Mouse (Mus musculus) CD4-positive, CD25-positive, alpha-beta regulatory T cell (primary cell): Measurements from ENCODE around the gene Tmed2. TPM values are rescaled to one million over a fixed set of nuclear protein-coding genes. Genes with fewer than 3 reads are reported as not detected.

ENCODE experiments used
- polyA plus RNA-seq: library from polyadenylated mRNA; unstranded; fragments of 100-300 nt; shearing (Covaris generic); gene quantifications from one replicate; pipeline ENCODE4 v1.2.1, GENCODE M21; 2017

Tmed2 gene
- 515 TPM for polyA plus RNA-seq

GRCm38 (mm10) chr5:124540383-124540786 is at the start of gene Tmed2:
Tmed2 (plus strand) TSS chr5:124540695.

GRCm38 (mm10) chr5:124530655-124531582 is 9.6 kb upstream of the Tmed2 start, which contains the start of gene Rilpl1:
Rilpl1 (minus strand) TSS chr5:124531391.

GRCm38 (mm10) chr5:124552558-124553307 is 12.2 kb downstream of the Tmed2 start, which contains the start of gene Ddx55:
Ddx55 (plus strand) TSS chr5:124552864.

GRCm38 (mm10) chr5:124578633-124579317 is 38.3 kb downstream of the Tmed2 start, which contains the start of the genes Eif2b1 and Gtf2h3:
Eif2b1 (minus strand) TSS chr5:124579131.
Gtf2h3 (plus strand) TSS chr5:124579140.

Other genes with a start within 250 kb of the Tmed2 start
- gene Mphosph9, start 212.7 kb upstream of the Tmed2 start, polyA plus RNA-seq, result 19.7 TPM
- 11.9 TPM for gene 2810006K23Rik, start 212.6 kb upstream of the Tmed2 start, polyA plus RNA-seq
- 133 TPM for gene Cdk2ap1, start 177.6 kb upstream of the Tmed2 start, polyA plus RNA-seq
- 120 TPM for gene Sbno1, start 114.7 kb upstream of the Tmed2 start, polyA plus RNA-seq
- 79.9 TPM for gene Kmt5a, start 100.8 kb upstream of the Tmed2 start, polyA plus RNA-seq
- 57.5 TPM for gene Rilpl2, start 62.3 kb upstream of the Tmed2 start, polyA plus RNA-seq
- 7.7 TPM for gene Snrnp35, start 57.6 kb upstream of the Tmed2 start, polyA plus RNA-seq
- 3.2 TPM for gene Rilpl1, start 9.3 kb upstream of the Tmed2 start, polyA plus RNA-seq
- 20.1 TPM for gene Ddx55, start 12.2 kb downstream of the Tmed2 start, polyA plus RNA-seq
- gene Eif2b1, start 38.4 kb downstream of the Tmed2 start, polyA plus RNA-seq, result 44.4 TPM
- 50.9 TPM for gene Gtf2h3, start 38.4 kb downstream of the Tmed2 start, polyA plus RNA-seq
- gene Atp6v0a2, start 87.9 kb downstream of the Tmed2 start, polyA plus RNA-seq, result 90.5 TPM
- not detected for gene Dnah10, start 184.4 kb downstream of the Tmed2 start, polyA plus RNA-seq